Mouse (Mus musculus) 3T3-L1 (cell line): ENCODE results near the gene Ccdc90b.
A peak's percentile ranks its signal among the peaks of the same experiment; 100 is the strongest.

ENCODE experiments used
- DNase-seq: peaks from one replicate; pipeline ENCODE4 v3.0.0-alpha.2; 2015; ENCODE audit warnings: low read depth, low spot score

Ccdc90b gene

DNA sequence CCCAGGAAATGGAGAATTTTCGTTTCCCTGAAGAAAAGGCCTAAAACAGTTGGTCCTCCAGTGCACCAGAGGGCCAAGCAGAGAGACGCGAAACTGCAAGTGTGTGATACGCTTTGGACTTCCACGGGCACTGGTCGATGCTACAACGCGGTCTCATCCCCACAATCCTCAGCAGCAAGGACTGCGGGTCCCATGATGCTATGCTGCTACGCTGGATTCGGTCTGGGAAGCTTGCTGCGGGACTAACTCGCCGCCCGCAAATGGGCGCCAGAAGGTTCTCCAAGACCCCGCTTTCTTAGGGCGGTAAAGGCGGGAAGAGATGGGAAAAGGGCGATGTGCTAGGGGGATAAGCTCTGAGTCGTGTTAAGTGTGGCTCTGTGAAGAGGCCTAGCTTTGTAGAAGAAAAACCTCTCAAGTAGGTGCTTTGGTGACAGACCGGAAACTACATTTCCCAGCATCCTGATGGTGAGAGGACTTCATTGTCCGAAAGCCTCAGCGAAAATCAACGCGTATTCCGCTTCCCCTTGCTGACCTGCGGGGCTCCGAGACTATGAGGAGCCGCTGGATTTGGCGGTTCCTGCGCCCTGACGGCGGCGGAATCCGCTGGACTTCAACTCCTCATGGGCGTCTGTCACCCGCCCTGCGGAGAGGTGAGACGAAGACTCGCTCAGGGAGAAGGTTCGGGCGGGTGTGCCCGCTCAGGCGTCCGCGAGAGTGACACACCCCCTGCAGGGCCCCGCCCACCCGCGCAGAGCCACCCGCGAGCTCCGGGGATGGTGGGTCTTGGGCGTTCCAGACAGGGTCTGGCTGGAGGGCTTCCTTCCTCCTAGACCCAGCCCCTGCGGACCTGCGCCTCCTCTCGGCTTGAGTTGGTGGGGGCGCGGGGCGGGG, at the start of gene Ccdc90b:
Ccdc90b (plus strand) TSS at position 164 of the 891 bp plus-strand sequence.
- peak; percentile 94 for DNase-seq

GRCm38 (mm10) chr7:92520397-92520796, 40.6 kb upstream of the Ccdc90b start:
- DNase-seq = no peak

- peak; percentile 29 for DNase-seq
Observed at GRCm38 (mm10) chr7:92520820-92521219, 40.1 kb upstream of the Ccdc90b start.

DNA sequence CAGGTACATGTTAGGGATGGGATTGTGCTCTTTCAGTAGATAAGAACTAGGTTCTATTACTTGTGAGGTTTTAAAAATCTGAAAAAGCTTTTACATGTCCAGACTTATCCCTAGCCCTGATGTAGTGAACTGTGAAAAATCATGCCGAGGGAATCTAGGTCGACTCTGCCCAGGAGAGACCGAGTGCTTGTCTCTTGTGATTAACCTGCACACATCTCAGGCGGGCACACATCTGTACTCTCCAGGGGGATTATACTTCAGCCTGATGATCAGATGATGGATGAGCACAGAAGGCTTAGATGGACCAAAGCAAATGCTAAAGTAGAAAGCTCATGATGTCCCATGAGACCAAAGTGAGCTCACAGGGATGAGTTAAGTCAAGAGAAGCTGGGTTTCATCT, 31.7 kb upstream of the Ccdc90b start:
- DNase-seq = no peak

- DNase-seq = no peak
Observed at GRCm38 (mm10) chr7:92532351-92533036, 28.5 kb upstream of the Ccdc90b start.

GRCm38 (mm10) chr7:92546763-92547162, 14.2 kb upstream of the Ccdc90b start:
- DNase-seq = no peak

- DNase-seq = no peak
Observed at GRCm38 (mm10) chr7:92550248-92550989, 10.5 kb upstream of the Ccdc90b start.

DNA sequence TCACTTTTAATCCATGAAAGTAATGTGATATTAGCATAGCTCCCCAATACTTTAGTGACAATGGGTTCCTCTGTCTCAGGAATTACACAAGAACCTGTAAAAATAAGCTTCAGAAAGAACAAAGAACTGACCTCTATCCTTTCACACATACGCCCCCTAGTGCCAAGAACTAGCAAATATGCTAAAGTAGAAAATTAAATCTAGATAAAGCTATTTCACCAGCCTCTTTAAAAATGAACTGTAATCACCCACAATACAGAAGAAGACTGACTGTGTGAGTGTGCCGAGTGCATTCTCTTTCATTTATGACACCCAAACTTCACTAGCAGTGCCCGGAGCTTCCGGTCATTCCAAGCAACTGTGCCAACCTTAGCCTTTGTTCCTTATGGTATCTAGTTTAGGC, 10.0 kb upstream of the Ccdc90b start:
- DNase-seq = peak; percentile 73

GRCm38 (mm10) chr7:92558744-92559143, 2.2 kb upstream of the Ccdc90b start:
- DNase-seq = no peak

- DNase-seq = peak; percentile 9
Observed at GRCm38 (mm10) chr7:92566775-92567174, 5.8 kb downstream of the Ccdc90b start.

- DNase-seq = no peak
Observed at GRCm38 (mm10) chr7:92580491-92581207, 19.7 kb downstream of the Ccdc90b start.

- DNase-seq = no peak
Observed at GRCm38 (mm10) chr7:92583567-92583966, 22.6 kb downstream of the Ccdc90b start.

DNA sequence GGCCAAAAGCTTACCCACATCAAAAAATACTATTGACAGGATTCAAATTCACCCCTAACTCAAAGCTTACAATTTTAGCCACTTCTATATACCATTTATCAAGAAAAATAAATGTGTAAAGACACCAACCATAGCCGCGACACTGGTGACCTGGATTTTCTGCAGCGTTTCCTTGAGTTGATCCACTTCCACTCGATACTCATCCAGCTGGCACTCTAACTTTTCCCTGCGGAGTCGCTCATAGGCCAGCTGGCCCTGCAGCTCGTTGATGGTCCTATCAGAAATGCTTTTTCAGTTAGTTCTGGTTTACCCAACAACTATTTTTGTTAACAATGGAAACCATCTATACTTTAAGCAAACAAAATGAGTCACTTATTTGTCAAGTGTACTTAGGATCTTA, 29.0 kb downstream of the Ccdc90b start:
- DNase-seq = no peak

GRCm38 (mm10) chr7:92590842-92591241, 29.9 kb downstream of the Ccdc90b start:
- DNase-seq = no peak

DNA sequence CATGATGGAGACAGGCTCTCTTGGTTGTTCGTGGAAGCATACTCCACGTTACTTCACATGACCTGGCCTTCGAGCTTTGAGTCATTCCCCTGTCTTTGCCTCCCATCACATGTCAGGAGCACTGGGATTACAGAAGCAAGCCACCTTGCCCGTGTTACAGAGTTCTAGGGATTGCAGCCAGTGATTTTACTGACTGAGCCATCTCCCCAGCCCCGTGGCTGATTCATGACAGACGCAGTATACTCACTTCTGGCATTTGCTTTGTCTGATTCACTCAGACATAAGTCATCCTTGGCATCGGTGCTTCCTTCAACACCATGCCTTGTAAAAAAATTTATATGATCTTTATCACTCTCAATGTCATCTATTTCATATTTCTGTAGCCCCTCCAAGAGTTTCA, 44.0 kb downstream of the Ccdc90b start:
- peak; percentile 77 for DNase-seq

- DNase-seq = no peak
Observed at GRCm38 (mm10) chr7:92610830-92611229, 49.9 kb downstream of the Ccdc90b start.

GRCm38 (mm10) chr7:92624488-92624887, 63.5 kb downstream of the Ccdc90b start:
- no peak for DNase-seq

DNA sequence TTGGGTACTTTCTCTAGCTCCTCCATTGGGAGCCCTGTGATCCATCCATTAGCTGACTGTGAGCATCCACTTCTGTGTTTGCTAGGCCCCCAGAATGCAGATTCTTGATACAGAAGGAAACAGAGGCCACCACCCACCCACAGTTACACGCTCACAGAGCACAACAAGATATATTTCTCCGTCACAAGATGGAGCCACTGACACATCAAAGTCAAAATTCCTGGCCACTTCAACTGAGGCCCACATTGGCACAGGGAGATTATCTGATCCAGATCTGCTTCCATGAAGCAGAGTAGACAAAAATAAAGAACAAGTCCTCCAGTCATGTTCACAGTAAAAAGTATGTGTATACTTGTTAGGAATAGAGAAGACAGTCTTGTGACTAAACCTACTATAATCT, 69.2 kb downstream of the Ccdc90b start:
- peak; percentile 73 for DNase-seq
